Mouse (Mus musculus) CH12.LX (cell line): ENCODE results near the gene Taf15. TPM values are rescaled to one million over a fixed set of nuclear protein-coding genes. Genes with fewer than 3 reads are reported as not detected.

ENCODE experiments used
- DNase-seq: peaks from one replicate; pipeline ENCODE4 v3.0.0-alpha.2; 2013; ENCODE audit errors: extremely low read depth
- H3K27ac ChIP-seq: 2 replicates; pipeline ENCODE4 v1.5.1; 2012; ENCODE audit warnings: low read depth, mild to moderate bottlenecking, control low read depth, moderate library complexity; ENCODE audit not compliant: insufficient read depth
- H3K27me3 ChIP-seq: replicated peaks from 2 replicates; pipeline ENCODE3; 2012; ENCODE audit warnings: inconsistent platforms
- H3K36me3 ChIP-seq, 2 experiments: replicated peaks in 1 of 2; 2 replicates each; pipeline versions ENCODE3 to v1.6.1; 2012; ENCODE audit warnings: inconsistent platforms in 1 of 2, low read length in 1 of 2, mild to moderate bottlenecking in 1 of 2, mixed read lengths in 1 of 2, moderate library complexity in 1 of 2; ENCODE audit not compliant: control insufficient read depth in 1 of 2, insufficient read depth in 1 of 2
- H3K4me1 ChIP-seq, 2 experiments: 2 replicates each; pipeline ENCODE4 v1.6.1; 2012; ENCODE audit warnings: inconsistent platforms in 1 of 2, moderate library complexity in 1 of 2; ENCODE audit not compliant: insufficient read depth in 2 of 2, control insufficient read depth in 1 of 2
- H3K4me2 ChIP-seq: 2 replicates; pipeline ENCODE4 v1.6.1; 2012; ENCODE audit warnings: low read depth, mild to moderate bottlenecking, control low read depth; ENCODE audit not compliant: poor library complexity, insufficient read depth, severe bottlenecking
- H3K4me3 ChIP-seq, 3 experiments: fragments of 150-350 bp in 1 of 3; sonication (generic) in 1 of 3; replicated peaks in 1 of 3; 2 replicates each; pipeline versions ENCODE3 to v1.5.1; 2011 to 2012; ENCODE audit warnings: low read depth in 2 of 3, low read length in 2 of 3, mild to moderate bottlenecking in 2 of 3, moderate library complexity in 2 of 3, control low read depth in 1 of 3, improper control_type of control experiment in 1 of 3, inconsistent platforms in 1 of 3, mixed read lengths in 1 of 3; ENCODE audit not compliant: poor library complexity in 1 of 3
- H3K79me2 ChIP-seq: replicated peaks from 2 replicates; pipeline ENCODE4 v1.6.1; 2012; ENCODE audit warnings: mild to moderate bottlenecking, moderate library complexity; ENCODE audit not compliant: control insufficient read depth, poor library complexity, insufficient read depth, severe bottlenecking; ENCODE audit errors: extremely low read depth
- H3K9ac ChIP-seq: 2 replicates; pipeline ENCODE4 v1.6.1; 2012; ENCODE audit warnings: low read depth, mild to moderate bottlenecking, control low read depth, moderate library complexity; ENCODE audit not compliant: insufficient read depth
- H3K9me3 ChIP-seq: replicated peaks from 2 replicates; pipeline ENCODE3; 2012; ENCODE audit warnings: low read length, inconsistent platforms, mixed read lengths
- BHLHE40 ChIP-seq: IDR thresholded peaks from 2 replicates; pipeline ENCODE4 v1.6.1; 2011; ENCODE audit warnings: mild to moderate bottlenecking, low read depth, low read length, improper control_type of control experiment
- CHD1 ChIP-seq: IDR thresholded peaks from 2 replicates; pipeline ENCODE4 v1.6.1; 2012; ENCODE audit warnings: low read depth, low read length, improper control_type of control experiment, inconsistent platforms
- CTCF ChIP-seq, 2 experiments: IDR thresholded peaks in 1 of 2; conservative IDR thresholded peaks in 1 of 2; 2 replicates each; pipeline ENCODE4 v1.5.1; 2011 to 2012; ENCODE audit warnings: low read depth in 2 of 2, low read length in 2 of 2, improper control_type of control experiment in 1 of 2, inconsistent platforms in 1 of 2, mild to moderate bottlenecking in 1 of 2, moderate library complexity in 1 of 2
- E2F4 ChIP-seq: IDR thresholded peaks from 2 replicates; pipeline ENCODE4 v1.6.1; 2011; ENCODE audit warnings: low read depth, low read length, improper control_type of control experiment; ENCODE audit not compliant: insufficient replicate concordance
- ELF1 ChIP-seq: IDR thresholded peaks from 2 replicates; pipeline ENCODE4 v1.6.1; 2014; ENCODE audit warnings: low read depth, mild to moderate bottlenecking, inconsistent platforms, low read length, improper control_type of control experiment
- EP300 ChIP-seq: IDR thresholded peaks from 2 replicates; pipeline ENCODE4 v1.6.1; 2011; ENCODE audit warnings: low read length, improper control_type of control experiment
- ETS1 ChIP-seq: conservative IDR thresholded peaks from 2 replicates; pipeline ENCODE4 v1.6.1; 2012; ENCODE audit warnings: low read depth, mild to moderate bottlenecking, inconsistent platforms, low read length, improper control_type of control experiment, moderate library complexity
- IRF4 ChIP-seq: IDR thresholded peaks from 2 replicates; pipeline ENCODE4 v1.6.1; 2014; ENCODE audit warnings: low read depth, mild to moderate bottlenecking, inconsistent platforms, low read length, improper control_type of control experiment
- JUN ChIP-seq: IDR thresholded peaks from 2 replicates; pipeline ENCODE4 v1.6.1; 2011; ENCODE audit warnings: low read depth, mild to moderate bottlenecking, low read length, improper control_type of control experiment, moderate library complexity; ENCODE audit not compliant: insufficient read depth
- KAT2A ChIP-seq: IDR thresholded peaks from 2 replicates; pipeline ENCODE4 v1.6.1; 2012; ENCODE audit warnings: low read length, improper control_type of control experiment, inconsistent platforms; ENCODE audit not compliant: insufficient replicate concordance
- MEF2A ChIP-seq: IDR thresholded peaks from 2 replicates; pipeline ENCODE4 v1.6.1; 2014; ENCODE audit warnings: low read depth, mild to moderate bottlenecking, inconsistent platforms, low read length, improper control_type of control experiment, borderline replicate concordance
- MXI1 ChIP-seq: IDR thresholded peaks from 2 replicates; pipeline ENCODE4 v1.6.1; 2011; ENCODE audit warnings: mild to moderate bottlenecking, low read depth, low read length, improper control_type of control experiment
- NRF1 ChIP-seq: IDR thresholded peaks from 2 replicates; pipeline ENCODE4 v1.6.1; 2014; ENCODE audit warnings: low read depth, mild to moderate bottlenecking, inconsistent platforms, low read length, improper control_type of control experiment, moderate library complexity
- PAX5 ChIP-seq: IDR thresholded peaks from 2 replicates; pipeline ENCODE4 v1.6.1; 2012; ENCODE audit warnings: low read length, inconsistent platforms, mixed read lengths
- POLR2A ChIP-seq: IDR thresholded peaks from 2 replicates; pipeline ENCODE4 v1.6.1; 2011; ENCODE audit warnings: low read depth, mild to moderate bottlenecking, improper control_type of control experiment, low read length
- RAD21 ChIP-seq: IDR thresholded peaks from 2 replicates; pipeline ENCODE4 v1.6.1; 2011; ENCODE audit warnings: low read depth, mild to moderate bottlenecking, low read length, improper control_type of control experiment, moderate library complexity
- RCOR1 ChIP-seq: conservative IDR thresholded peaks from 2 replicates; pipeline ENCODE4 v1.6.1; 2012; ENCODE audit warnings: low read depth, mild to moderate bottlenecking, inconsistent platforms, low read length, improper control_type of control experiment
- SIN3A ChIP-seq: IDR thresholded peaks from 2 replicates; pipeline ENCODE4 v1.6.1; 2012; ENCODE audit warnings: low read length, improper control_type of control experiment, inconsistent platforms
- SMC3 ChIP-seq: IDR thresholded peaks from 2 replicates; pipeline ENCODE4 v1.6.1; 2011; ENCODE audit warnings: low read depth, low read length, improper control_type of control experiment
- TCF12 ChIP-seq: IDR thresholded peaks from 2 replicates; pipeline ENCODE4 v1.6.1; 2014; ENCODE audit warnings: low read depth, mild to moderate bottlenecking, inconsistent platforms, low read length, improper control_type of control experiment
- USF1 ChIP-seq: IDR thresholded peaks from 2 replicates; pipeline ENCODE4 v1.6.1; 2014; ENCODE audit warnings: low read depth, mild to moderate bottlenecking, inconsistent platforms, low read length, improper control_type of control experiment
- ZC3H11A ChIP-seq: IDR thresholded peaks from 2 replicates; pipeline ENCODE4 v1.6.1; 2012; ENCODE audit warnings: low read depth, mild to moderate bottlenecking, inconsistent platforms, low read length, improper control_type of control experiment
- ZKSCAN1 ChIP-seq: IDR thresholded peaks from 2 replicates; pipeline ENCODE4 v1.6.1; 2012; ENCODE audit warnings: low read depth, inconsistent platforms, low read length, improper control_type of control experiment, borderline replicate concordance
- ZMIZ1 ChIP-seq: IDR thresholded peaks from 2 replicates; pipeline ENCODE4 v1.6.1; 2012; ENCODE audit warnings: low read depth, mild to moderate bottlenecking, inconsistent platforms, low read length, improper control_type of control experiment
- dilution Hi-C: fragments of 300-500 bp; cut with MboI; formaldehyde crosslinking; loops from 2 replicates; pipeline ENCODE4 v1.14.3; 2020; ENCODE audit warnings: low sequenced_read_pairs; ENCODE audit not compliant: extremely low pct_unique_long_range_greater_than_20kb, extremely low pct_ligation_motif_present
- in situ Hi-C: fragments of 300-500 bp; cut with MboI; formaldehyde crosslinking; loops from 3 replicates; pipeline ENCODE4 v1.14.3; 2019; ENCODE audit warnings: low sequenced_read_pairs, low pct_ligation_motif_present, low pct_unique_long_range_greater_than_20kb, mixed read lengths
- polyA plus RNA-seq: library from polyadenylated mRNA; unstranded; fragments of >175 nt; gene quantifications from 2 replicates; pipeline ENCODE4 v1.2.1, GENCODE M21; 2012; ENCODE audit warnings: low read depth; ENCODE audit not compliant: insufficient read length
- total RNA-seq, 2 experiments: library from RNA; depleted of rRNA; stranded (reverse); fragments of 300-350 nt in 1 of 2; fragments of >200 nt in 1 of 2; gene quantifications; 2 replicates each; pipeline ENCODE4 v1.2.3; 2012 to 2014

Taf15 gene
- total and polyA plus RNA-seq, 3 experiments: 38.8 to 367 (median 69.8) TPM

DNA sequence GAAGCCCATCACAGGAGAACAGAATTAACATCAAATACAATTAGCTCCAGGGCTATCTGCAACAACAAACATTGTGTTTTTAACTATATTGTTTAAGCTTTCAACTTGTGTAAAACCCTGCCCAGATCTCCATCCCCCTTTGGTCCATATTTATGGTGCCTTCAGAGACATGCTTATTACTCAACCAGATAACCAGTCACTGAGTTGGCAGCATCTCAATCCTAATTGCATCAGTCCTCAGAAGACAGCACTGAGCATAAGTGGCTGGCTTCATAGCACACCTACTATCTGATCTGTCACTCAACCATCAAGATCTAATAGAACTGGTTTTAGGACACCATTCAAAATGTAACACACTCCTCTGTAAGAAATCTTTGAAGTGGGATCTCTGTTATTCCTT, 36.6 kb downstream of the Taf15 start:
- Histone ChIP-seq H3K4me3 (no peak overlapping the region), H3K9ac (no peak overlapping the region), H3K79me2 (no peaks in the 10 kb centered on the region), H3K27ac (no peak overlapping the region), H3K4me1 (no peaks in the 10 kb centered on the region), H3K4me2 (no peak overlapping the region), H3K9me3 (no peaks in the 10 kb centered on the region), H3K27me3 (no peaks in the 10 kb centered on the region), H3K36me3 (peaks cover 36 to 84% of the 10 kb centered on the region in 2 experiments)
- dilution Hi-C loops (no loop called here), in situ Hi-C loops (no loop called here)
- no peak for DNase-seq
- TF ChIP-seq SMC3 (0 out of 2 replicates have a peak, but pooled peaks have one; percentile 7), JUN (no peak), PAX5 (no peak)

DNA sequence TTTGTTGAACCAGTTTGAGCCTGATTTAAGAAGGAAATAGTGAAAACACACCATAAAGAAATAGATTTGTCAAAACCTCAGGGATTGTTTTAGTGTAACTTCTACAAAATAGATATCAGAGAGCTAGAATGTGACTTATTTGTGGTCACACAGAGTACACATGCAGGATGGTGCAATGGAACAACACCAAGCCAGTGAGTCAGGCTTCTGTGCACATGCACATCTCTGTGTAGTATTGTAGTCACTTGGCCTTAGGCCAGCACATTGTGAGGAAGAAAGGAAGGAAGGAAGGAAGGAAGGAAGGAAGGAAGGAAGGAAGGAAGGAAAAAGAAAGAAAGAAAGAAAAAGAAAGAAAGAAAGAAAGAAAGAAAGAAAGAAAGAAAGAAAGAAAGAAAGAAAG, 44.3 kb downstream of the Taf15 start:
- Histone ChIP-seq H3K9ac (no peak overlapping the region), H3K4me2 (no peak overlapping the region), H3K27ac (no peak overlapping the region), H3K4me3 (no peak overlapping the region), H3K79me2 (no peaks in the 10 kb centered on the region), H3K4me1 (peaks cover 0 to 19% of the 10 kb centered on the region in 2 experiments; a peak in 2 of 4 replicates), H3K36me3 (peaks cover 11 to 81% of the 10 kb centered on the region in 2 experiments), H3K27me3 (no peaks in the 10 kb centered on the region), H3K9me3 (no peaks in the 10 kb centered on the region)
- DNase-seq: no peak
- dilution Hi-C loops (no loop called here), in situ Hi-C loops (no loop called here)
- TF ChIP-seq SIN3A (no peak), ZMIZ1 (no peak), CTCF (conservative IDR thresholded peaks at IDR 0.05 in 1 of 2, IDR thresholded peaks at IDR 0.05 in 1 of 2; ENCODE audit: low read depth in 2 of 2, low read length in 2 of 2) (no peak), RAD21 (no peak), USF1 (no peak), MEF2A (no peak), ELF1 (no peak)

DNA sequence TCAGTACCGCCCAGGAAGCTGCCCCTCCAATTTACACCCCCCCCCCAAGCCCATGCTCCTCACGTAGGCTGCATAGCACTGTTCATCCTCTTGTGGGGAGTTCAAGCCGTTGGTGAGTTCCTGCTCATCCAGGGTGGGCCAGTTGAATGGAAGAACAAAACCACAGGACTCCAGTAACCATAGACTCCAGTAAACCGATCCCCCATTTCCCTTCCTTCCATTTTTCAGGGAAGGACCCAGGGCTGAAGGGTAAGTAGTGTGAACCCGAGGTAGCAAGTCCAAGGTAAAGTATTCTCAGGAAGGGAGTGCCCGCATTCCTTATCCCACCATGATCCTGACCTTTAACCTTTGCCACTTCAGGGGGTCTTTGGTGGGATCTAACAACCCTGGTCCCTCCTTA, 45.5 kb downstream of the Taf15 start:
- Histone ChIP-seq H3K4me2 (no peak overlapping the region), H3K27me3 (no peaks in the 10 kb centered on the region), H3K27ac (no peak overlapping the region), H3K9ac (no peak overlapping the region), H3K9me3 (no peaks in the 10 kb centered on the region), H3K4me1 (peaks cover 0 to 20% of the 10 kb centered on the region in 2 experiments; a peak in 2 of 4 replicates), H3K79me2 (no peaks in the 10 kb centered on the region), H3K4me3 (no peak overlapping the region), H3K36me3 (peaks cover 6 to 79% of the 10 kb centered on the region in 2 experiments)
- dilution Hi-C loops (no loop called here), in situ Hi-C loops (no loop called here)
- DNase-seq: no peak
- TF ChIP-seq ETS1: no peak
- TF ChIP-seq E2F4: no peak
- no peak for TF ChIP-seq SIN3A
- no peak for TF ChIP-seq IRF4
- no peak for TF ChIP-seq RCOR1
- no peak for TF ChIP-seq KAT2A
- TF ChIP-seq TCF12: no peak
- TF ChIP-seq ZC3H11A: no peak
- TF ChIP-seq CHD1: no peak
- no peak for TF ChIP-seq ZKSCAN1
- no peak for TF ChIP-seq EP300
- no peak for TF ChIP-seq NRF1
- no peak for TF ChIP-seq POLR2A
- no peak for TF ChIP-seq ELF1
- TF ChIP-seq BHLHE40: no peak
- TF ChIP-seq MXI1: no peak
- no peak for TF ChIP-seq JUN
